Mouse (Mus musculus): Measurements from ENCODE around the gene Cfap299. TPM values are rescaled to one million over a fixed set of nuclear protein-coding genes. Genes with fewer than 3 reads are reported as not detected.
"Not testable (repeated sequence)": the region's sequence is repeated elsewhere in the genome, so short reads cannot be mapped to it uniquely, and the experiment has no call there.

Gene Cfap299
- polyA plus RNA-seq, 1 experiment from 2014 or later, result not detected

- ATAC-seq (ENCODE audit: low read depth), result no peak
- H3K4me1 ChIP-seq (ENCODE audit: control insufficient read depth, low read depth, low read length), result no peaks in the 10 kb centered on the region
- H3K4me2 ChIP-seq (ENCODE audit: low read depth, low read length), result no peak overlapping the region
- H3K9me3 ChIP-seq (replicated peaks; ENCODE audit: control insufficient read depth, low read length), result no peaks in the 10 kb centered on the region
- H3K27ac ChIP-seq (ENCODE audit: low read length), result no peak overlapping the region
- H3K4me3 ChIP-seq (ENCODE audit: low read depth, low read length), result no peak overlapping the region
- H3K36me3 ChIP-seq (ENCODE audit: control insufficient read depth, insufficient read depth), result no peaks in the 10 kb centered on the region
- no peak overlapping the region for H3K9ac ChIP-seq (ENCODE audit: low read depth, low read length)
- WGBS (ENCODE audit: insufficient replicate concordance), result 58% methylated on average over 9 of the region's 9 CpGs
- H3K27me3 ChIP-seq (ENCODE audit: control insufficient read depth, insufficient read depth, low read depth, low read length), result no peaks in the 10 kb centered on the region
Observed at GRCm38 (mm10) chr5:98306528-98306927, 22.6 kb upstream of the Cfap299 start.

GRCm38 (mm10) chr5:98326625-98327024 is 2.5 kb upstream of the Cfap299 start:
- WGBS (ENCODE audit: insufficient replicate concordance), result 53% methylated on average over 2 of the region's 2 CpGs
- no peaks in the 10 kb centered on the region for H3K36me3 ChIP-seq (ENCODE audit: control insufficient read depth, insufficient read depth)
- H3K9me3 ChIP-seq (replicated peaks; ENCODE audit: control insufficient read depth, low read length), result no peaks in the 10 kb centered on the region
- no peaks in the 10 kb centered on the region for H3K27me3 ChIP-seq (ENCODE audit: control insufficient read depth, insufficient read depth, low read depth, low read length)
- no peak overlapping the region for H3K27ac ChIP-seq (ENCODE audit: low read length)
- no peak overlapping the region for H3K4me2 ChIP-seq (ENCODE audit: low read depth, low read length)
- ATAC-seq (ENCODE audit: low read depth), result no peak
- H3K9ac ChIP-seq (ENCODE audit: low read depth, low read length), result no peak overlapping the region
- no peak overlapping the region for H3K4me3 ChIP-seq (ENCODE audit: low read depth, low read length)
- no peaks in the 10 kb centered on the region for H3K4me1 ChIP-seq (ENCODE audit: control insufficient read depth, low read depth, low read length)

GRCm38 (mm10) chr5:98343751-98344150 is 14.6 kb downstream of the Cfap299 start:
- H3K4me2 ChIP-seq (ENCODE audit: low read depth, low read length); H3K36me3 ChIP-seq (ENCODE audit: control insufficient read depth, insufficient read depth); H3K27ac ChIP-seq (ENCODE audit: low read length); H3K9me3 ChIP-seq (replicated peaks; ENCODE audit: control insufficient read depth, low read length); H3K4me1 ChIP-seq (ENCODE audit: control insufficient read depth, low read depth, low read length); H3K4me3 ChIP-seq (ENCODE audit: low read depth, low read length); ATAC-seq (ENCODE audit: low read depth); H3K9ac ChIP-seq (ENCODE audit: low read depth, low read length); H3K27me3 ChIP-seq (ENCODE audit: control insufficient read depth, insufficient read depth, low read depth, low read length): not testable (repeated sequence)
- 70% methylated on average over 16 of the region's 16 CpGs for WGBS (ENCODE audit: insufficient replicate concordance)

- no peak overlapping the region for H3K4me2 ChIP-seq (ENCODE audit: low read depth, low read length)
- 69% methylated on average over 2 of the region's 2 CpGs for WGBS (ENCODE audit: insufficient replicate concordance)
- H3K9ac ChIP-seq (ENCODE audit: low read depth, low read length), result no peak overlapping the region
- H3K4me3 ChIP-seq (ENCODE audit: low read depth, low read length), result no peak overlapping the region
- no peak overlapping the region for H3K27ac ChIP-seq (ENCODE audit: low read length)
- H3K9me3 ChIP-seq (replicated peaks; ENCODE audit: control insufficient read depth, low read length), result no peaks in the 10 kb centered on the region
- no peaks in the 10 kb centered on the region for H3K36me3 ChIP-seq (ENCODE audit: control insufficient read depth, insufficient read depth)
- ATAC-seq (ENCODE audit: low read depth), result no peak
- H3K4me1 ChIP-seq (ENCODE audit: control insufficient read depth, low read depth, low read length), result no peaks in the 10 kb centered on the region
- no peaks in the 10 kb centered on the region for H3K27me3 ChIP-seq (ENCODE audit: control insufficient read depth, insufficient read depth, low read depth, low read length)
Observed at GRCm38 (mm10) chr5:98344581-98344980, 15.5 kb downstream of the Cfap299 start.

- no peak overlapping the region for H3K4me2 ChIP-seq (ENCODE audit: low read depth, low read length)
- H3K27me3 ChIP-seq (ENCODE audit: control insufficient read depth, insufficient read depth, low read depth, low read length), result no peaks in the 10 kb centered on the region
- H3K9ac ChIP-seq (ENCODE audit: low read depth, low read length), result no peak overlapping the region
- H3K27ac ChIP-seq (ENCODE audit: low read length), result no peak overlapping the region
- H3K36me3 ChIP-seq (ENCODE audit: control insufficient read depth, insufficient read depth), result no peaks in the 10 kb centered on the region
- H3K4me3 ChIP-seq (ENCODE audit: low read depth, low read length), result no peak overlapping the region
- 55% methylated on average over 7 of the region's 7 CpGs for WGBS (ENCODE audit: insufficient replicate concordance)
- H3K4me1 ChIP-seq (ENCODE audit: control insufficient read depth, low read depth, low read length), result no peaks in the 10 kb centered on the region
- no peaks in the 10 kb centered on the region for H3K9me3 ChIP-seq (replicated peaks; ENCODE audit: control insufficient read depth, low read length)
- no peak for ATAC-seq (ENCODE audit: low read depth)
Observed at GRCm38 (mm10) chr5:98346067-98346466, 17.0 kb downstream of the Cfap299 start.

GRCm38 (mm10) chr5:98348605-98349004 is 19.5 kb downstream of the Cfap299 start:
- Histone ChIP-seq H3K4me2 (ENCODE audit: low read depth, low read length) (no peak overlapping the region), H3K27me3 (ENCODE audit: control insufficient read depth, insufficient read depth, low read depth, low read length) (no peaks in the 10 kb centered on the region), H3K4me1 (ENCODE audit: control insufficient read depth, low read depth, low read length) (no peaks in the 10 kb centered on the region), H3K9me3 (replicated peaks; ENCODE audit: control insufficient read depth, low read length) (no peaks in the 10 kb centered on the region), H3K27ac (ENCODE audit: low read length) (no peak overlapping the region), H3K36me3 (ENCODE audit: control insufficient read depth, insufficient read depth) (no peaks in the 10 kb centered on the region), H3K9ac (ENCODE audit: low read depth, low read length) (no peak overlapping the region), H3K4me3 (ENCODE audit: low read depth, low read length) (no peak overlapping the region)
- no peak for ATAC-seq (ENCODE audit: low read depth)
- 9% methylated on average over 8 of the region's 8 CpGs for WGBS (ENCODE audit: insufficient replicate concordance)

GRCm38 (mm10) chr5:98359912-98360311 is 30.8 kb downstream of the Cfap299 start:
- Histone ChIP-seq H3K36me3 (ENCODE audit: control insufficient read depth, insufficient read depth) (no peaks in the 10 kb centered on the region), H3K27me3 (ENCODE audit: control insufficient read depth, insufficient read depth, low read depth, low read length) (no peaks in the 10 kb centered on the region), H3K9ac (ENCODE audit: low read depth, low read length) (no peak overlapping the region), H3K27ac (ENCODE audit: low read length) (no peak overlapping the region), H3K4me2 (ENCODE audit: low read depth, low read length) (no peak overlapping the region), H3K4me1 (ENCODE audit: control insufficient read depth, low read depth, low read length) (no peaks in the 10 kb centered on the region), H3K4me3 (ENCODE audit: low read depth, low read length) (no peak overlapping the region), H3K9me3 (replicated peaks; ENCODE audit: control insufficient read depth, low read length) (no peaks in the 10 kb centered on the region)
- 73% methylated on average over 7 of the region's 7 CpGs for WGBS (ENCODE audit: insufficient replicate concordance)
- ATAC-seq (ENCODE audit: low read depth), result no peak

GRCm38 (mm10) chr5:98360792-98361419 is 31.8 kb downstream of the Cfap299 start:
- no peak overlapping the region for H3K9ac ChIP-seq (ENCODE audit: low read depth, low read length)
- H3K4me3 ChIP-seq (ENCODE audit: low read depth, low read length), result no peak overlapping the region
- H3K36me3 ChIP-seq (ENCODE audit: control insufficient read depth, insufficient read depth), result no peaks in the 10 kb centered on the region
- no peaks in the 10 kb centered on the region for H3K27me3 ChIP-seq (ENCODE audit: control insufficient read depth, insufficient read depth, low read depth, low read length)
- WGBS (ENCODE audit: insufficient replicate concordance), result 68% methylated on average over 5 of the region's 5 CpGs
- no peak overlapping the region for H3K27ac ChIP-seq (ENCODE audit: low read length)
- H3K4me2 ChIP-seq (ENCODE audit: low read depth, low read length), result no peak overlapping the region
- H3K9me3 ChIP-seq (replicated peaks; ENCODE audit: control insufficient read depth, low read length), result no peaks in the 10 kb centered on the region
- no peaks in the 10 kb centered on the region for H3K4me1 ChIP-seq (ENCODE audit: control insufficient read depth, low read depth, low read length)
- ATAC-seq (ENCODE audit: low read depth), result no peak

- ATAC-seq (ENCODE audit: low read depth), result no peak
- H3K4me2 ChIP-seq (ENCODE audit: low read depth, low read length), result no peak overlapping the region
- H3K9me3 ChIP-seq (replicated peaks; ENCODE audit: control insufficient read depth, low read length), result no peaks in the 10 kb centered on the region
- 39% methylated on average over 8 of the region's 8 CpGs for WGBS (ENCODE audit: insufficient replicate concordance)
- no peak overlapping the region for H3K27ac ChIP-seq (ENCODE audit: low read length)
- no peaks in the 10 kb centered on the region for H3K27me3 ChIP-seq (ENCODE audit: control insufficient read depth, insufficient read depth, low read depth, low read length)
- H3K4me3 ChIP-seq (ENCODE audit: low read depth, low read length), result no peak overlapping the region
- no peaks in the 10 kb centered on the region for H3K36me3 ChIP-seq (ENCODE audit: control insufficient read depth, insufficient read depth)
- no peaks in the 10 kb centered on the region for H3K4me1 ChIP-seq (ENCODE audit: control insufficient read depth, low read depth, low read length)
- no peak overlapping the region for H3K9ac ChIP-seq (ENCODE audit: low read depth, low read length)
Observed at GRCm38 (mm10) chr5:98363428-98363827, 34.3 kb downstream of the Cfap299 start.
